Mouse (Mus musculus) small intestine, adult 2 months (tissue): ENCODE measurements around the gene Btla. TPM values are rescaled to one million over a fixed set of nuclear protein-coding genes. Genes with fewer than 3 reads are reported as not detected.

Source experiments
- H3K27ac ChIP-seq: fragments of 200-500 bp; 2 replicates; pipeline ENCODE4 v1.5.1; 2012; ENCODE audit warnings: low read depth, low read length, control low read depth, inconsistent platforms; ENCODE audit not compliant: insufficient read depth
- H3K27me3 ChIP-seq: fragments of 200-500 bp; 2 replicates; pipeline ENCODE4 v1.6.1; 2012; ENCODE audit warnings: mild to moderate bottlenecking, moderate library complexity, low read length, inconsistent platforms; ENCODE audit not compliant: control insufficient read depth, insufficient read depth
- H3K36me3 ChIP-seq: fragments of 200-500 bp; 2 replicates; pipeline ENCODE4 v1.6.1; 2012; ENCODE audit warnings: mild to moderate bottlenecking, low read length, control low read depth, inconsistent platforms; ENCODE audit not compliant: control insufficient read depth, insufficient read depth
- H3K4me1 ChIP-seq: fragments of 200-500 bp; 2 replicates; pipeline ENCODE4 v1.6.1; 2012; ENCODE audit warnings: low read length, inconsistent platforms, mixed read lengths; ENCODE audit not compliant: control insufficient read depth, insufficient read depth, insufficient read length
- H3K4me3 ChIP-seq: fragments of 200-500 bp; 2 replicates; pipeline ENCODE4 v1.5.1; 2012; ENCODE audit warnings: low read depth, mild to moderate bottlenecking, control low read depth, inconsistent platforms, low read length, moderate library complexity
- CTCF ChIP-seq: fragments of 200-500 bp; IDR thresholded peaks from 2 replicates; pipeline ENCODE4 v1.5.1; 2012; ENCODE audit warnings: low read depth, mild to moderate bottlenecking, control low read depth, inconsistent platforms, low read length, moderate library complexity, mixed read lengths; ENCODE audit not compliant: insufficient replicate concordance, insufficient read length; ENCODE audit errors: extremely low read depth
- POLR2A ChIP-seq: fragments of 200-500 bp; IDR thresholded peaks from 2 replicates; pipeline ENCODE4 v1.6.1; 2012; ENCODE audit warnings: low read depth, mild to moderate bottlenecking, control low read depth, inconsistent platforms, low read length, moderate library complexity
- WGBS: fragments of 180-500 bp; shearing (Covaris S2); methylation state at CpG from one replicate; pipeline ENCODE4 v1.1.7; 2018; 5-methylcytosine and 5-hydroxymethylcytosine counted together
- polyA plus RNA-seq: library from polyadenylated mRNA; depleted of rRNA; stranded (reverse); fragments of >200 nt; gene quantifications from 2 replicates; pipeline ENCODE4 v1.2.3, GENCODE M21; 2012

The Btla gene
- polyA plus RNA-seq, 1 experiment, result 0.86 TPM

DNA sequence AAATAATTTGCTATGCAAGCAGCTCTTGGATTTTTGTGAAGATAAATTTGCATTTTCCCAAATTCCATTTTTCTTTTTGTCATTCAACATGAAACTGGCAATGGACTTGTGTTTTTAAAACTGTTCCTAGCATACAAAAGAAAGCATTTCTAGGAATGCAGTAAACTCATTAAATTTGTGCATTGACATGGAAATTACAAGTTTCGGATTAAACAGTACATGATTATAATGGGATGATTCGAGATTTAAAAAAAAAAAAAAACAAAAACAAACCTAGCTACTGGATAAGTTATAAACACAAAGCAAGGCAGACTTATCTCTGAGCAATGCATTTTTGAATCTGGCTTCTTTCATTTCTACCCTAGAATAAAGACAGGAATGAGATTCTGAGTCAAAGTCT lies 2.1 kb upstream of the Btla start:
- no peak overlapping the region for H3K27ac ChIP-seq
- no peak for TF ChIP-seq POLR2A
- TF ChIP-seq CTCF, result no peak
- whole genome bisulfite sequencing, result 68% methylated on average over 2 of the region's 2 CpGs
- H3K36me3 ChIP-seq, result no peaks in the 10 kb centered on the region
- no peaks in the 10 kb centered on the region for H3K4me1 ChIP-seq
- no peaks in the 10 kb centered on the region for H3K27me3 ChIP-seq
- no peak overlapping the region for H3K4me3 ChIP-seq

DNA sequence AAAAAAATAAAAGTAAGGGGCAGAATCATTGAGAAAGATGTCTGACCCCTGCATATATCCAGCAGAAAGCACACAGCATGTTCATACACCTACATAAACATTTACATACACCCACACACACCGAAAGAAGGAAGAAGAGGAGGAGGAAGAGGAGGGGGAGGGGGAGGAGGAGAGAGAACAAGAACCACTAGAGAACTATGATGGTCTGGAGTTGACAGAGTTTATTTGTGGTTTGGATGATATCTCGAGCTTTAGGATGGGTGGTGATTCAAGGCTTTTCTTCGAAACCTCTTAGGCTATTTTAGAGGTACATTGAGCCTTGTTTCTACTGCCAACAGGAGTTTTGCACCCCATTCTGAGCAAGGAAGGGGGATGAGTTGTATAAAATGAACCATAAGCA lies 1.3 kb upstream of the Btla start:
- TF ChIP-seq CTCF, result no peak
- TF ChIP-seq POLR2A, result no peak
- Histone ChIP-seq H3K4me3 (no peak overlapping the region), H3K36me3 (no peaks in the 10 kb centered on the region), H3K27me3 (no peaks in the 10 kb centered on the region), H3K27ac (no peak overlapping the region), H3K4me1 (no peaks in the 10 kb centered on the region)
- 62% methylated on average over 3 of the region's 3 CpGs for WGBS

DNA sequence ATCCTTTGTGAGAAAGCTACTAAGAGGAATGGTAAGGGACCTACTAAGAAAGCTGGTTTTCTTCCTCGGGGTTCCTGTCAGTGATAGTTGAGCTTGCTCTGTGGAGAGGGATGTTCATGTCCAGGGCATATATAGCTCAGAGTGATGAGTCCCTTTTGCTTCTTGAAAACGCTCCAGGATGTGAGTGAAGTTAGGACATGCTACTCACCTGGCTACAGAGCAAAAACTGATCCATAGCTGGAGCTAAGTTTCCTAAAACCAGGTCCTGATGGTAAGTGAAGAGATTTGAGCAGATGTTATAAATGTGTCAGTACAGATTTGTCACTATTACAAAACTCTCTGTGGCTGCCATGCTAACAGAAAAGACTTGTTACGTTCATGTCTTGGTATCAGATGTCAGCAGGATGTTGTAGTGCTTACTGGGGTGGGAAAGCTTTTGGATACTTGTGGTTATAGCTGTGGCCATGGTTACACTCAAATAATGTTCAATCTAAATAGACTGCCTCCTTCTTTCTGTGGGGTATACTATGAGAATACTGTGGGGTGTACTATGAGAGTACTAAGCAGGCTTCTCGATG lies 405 bp downstream of the Btla start:
- H3K36me3 ChIP-seq, result no peaks in the 10 kb centered on the region
- H3K27ac ChIP-seq, result no peak overlapping the region
- no peaks in the 10 kb centered on the region for H3K27me3 ChIP-seq
- no peak for TF ChIP-seq POLR2A
- no peak for TF ChIP-seq CTCF
- no peaks in the 10 kb centered on the region for H3K4me1 ChIP-seq
- no peak overlapping the region for H3K4me3 ChIP-seq
- WGBS, result 74% methylated on average over 4 of the region's 4 CpGs

DNA sequence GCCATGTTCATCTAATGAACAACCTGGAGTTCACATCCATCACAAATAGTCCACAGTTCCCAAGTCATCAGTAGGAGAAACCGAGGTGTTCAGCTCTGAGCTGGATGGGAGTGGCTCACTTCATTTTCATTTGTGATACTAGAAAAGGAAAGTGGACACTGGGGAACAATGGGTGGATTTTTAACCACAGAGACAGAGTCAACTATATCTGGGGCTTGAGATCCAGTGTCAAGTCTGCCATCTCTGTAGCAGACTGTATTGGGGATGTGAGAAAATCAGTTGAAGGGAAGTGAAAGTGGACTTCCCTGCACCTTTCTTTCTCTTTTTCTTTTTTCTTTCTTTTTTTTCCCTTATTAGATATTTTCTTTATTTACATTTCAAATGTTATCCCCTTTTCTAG lies 2.9 kb downstream of the Btla start:
- no peak overlapping the region for H3K27ac ChIP-seq
- H3K4me1 ChIP-seq, result no peaks in the 10 kb centered on the region
- no peak overlapping the region for H3K4me3 ChIP-seq
- TF ChIP-seq CTCF (no peak), POLR2A (no peak)
- 53% methylated on average over 1 of the region's 1 CpGs for WGBS
- no peaks in the 10 kb centered on the region for H3K27me3 ChIP-seq
- no peaks in the 10 kb centered on the region for H3K36me3 ChIP-seq

DNA sequence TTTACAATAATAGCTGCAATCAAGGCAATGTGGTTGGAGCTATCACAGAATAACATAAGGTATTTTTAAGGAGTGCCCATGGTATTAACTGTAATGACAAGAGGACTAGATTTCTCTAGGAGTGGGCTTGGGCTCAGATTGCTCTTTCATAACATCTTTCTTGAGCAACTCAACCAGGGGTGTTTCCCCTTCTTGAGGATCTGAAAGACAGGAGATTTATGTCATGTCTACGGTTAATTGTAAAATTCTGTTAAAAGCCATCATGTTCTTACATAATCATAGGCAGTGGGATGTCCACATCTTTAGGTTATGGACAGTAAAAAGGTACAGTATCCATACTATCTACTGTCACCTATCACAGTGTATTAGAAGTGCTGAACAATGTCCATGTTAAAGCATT lies 7.2 kb downstream of the Btla start:
- Histone ChIP-seq H3K27ac (no peak overlapping the region), H3K36me3 (no peaks in the 10 kb centered on the region), H3K4me3 (no peak overlapping the region), H3K27me3 (no peaks in the 10 kb centered on the region; the same call in 1 of the 2 replicates), H3K4me1 (no peaks in the 10 kb centered on the region)
- 86% methylated on average over 1 of the region's 1 CpGs for WGBS
- TF ChIP-seq CTCF (no peak), POLR2A (no peak)

DNA sequence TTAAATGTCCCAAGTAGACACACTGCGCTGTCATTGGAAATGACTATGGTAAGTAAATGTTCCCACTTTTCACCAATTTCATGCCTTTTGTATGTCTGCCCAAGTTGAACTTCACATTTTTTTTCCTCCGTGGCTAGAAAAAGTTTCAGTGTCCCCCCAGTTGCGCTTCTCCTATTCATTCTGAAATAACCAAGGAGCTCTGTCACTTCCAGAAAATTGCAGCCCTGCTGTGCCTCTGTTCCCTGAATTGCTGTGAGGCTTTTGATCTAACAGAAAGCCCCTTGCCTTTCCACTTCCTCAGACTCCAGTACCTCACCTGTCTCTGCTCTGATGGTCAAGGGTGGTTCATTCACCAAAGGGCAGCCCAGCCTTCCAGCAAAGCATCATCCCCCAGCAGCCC lies 8.9 kb downstream of the Btla start:
- TF ChIP-seq POLR2A (no peak), CTCF (no peak)
- Histone ChIP-seq H3K27ac (no peak overlapping the region), H3K36me3 (no peaks in the 10 kb centered on the region), H3K4me3 (no peak overlapping the region), H3K4me1 (no peaks in the 10 kb centered on the region), H3K27me3 (no peaks in the 10 kb centered on the region; the same call in 1 of the 2 replicates)
- 80% methylated on average over 3 of the region's 3 CpGs for WGBS

DNA sequence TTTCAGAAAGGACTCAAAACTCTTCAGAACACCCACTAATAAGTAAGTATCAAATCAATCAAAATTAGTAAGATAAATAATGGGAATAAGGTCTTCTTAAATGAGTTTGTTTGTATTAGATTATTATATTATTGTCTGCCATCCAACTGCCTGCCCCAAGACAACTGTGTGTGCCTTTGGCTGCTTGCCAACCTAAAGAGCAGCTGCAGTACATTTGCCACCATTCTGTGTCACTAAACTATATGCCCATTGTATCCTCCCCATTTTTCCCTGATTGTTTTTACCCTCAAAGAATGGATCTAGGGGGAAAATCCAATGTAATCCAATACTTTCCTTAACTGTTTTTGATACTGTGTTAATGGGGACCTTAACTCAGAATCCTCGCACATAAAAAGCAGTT lies 18.6 kb downstream of the Btla start:
- 76% methylated on average over 1 of the region's 1 CpGs for WGBS
- no peak overlapping the region for H3K27ac ChIP-seq
- no peaks in the 10 kb centered on the region for H3K27me3 ChIP-seq
- no peaks in the 10 kb centered on the region for H3K4me1 ChIP-seq
- TF ChIP-seq CTCF (no peak), POLR2A (no peak)
- no peaks in the 10 kb centered on the region for H3K36me3 ChIP-seq
- H3K4me3 ChIP-seq, result no peak overlapping the region

DNA sequence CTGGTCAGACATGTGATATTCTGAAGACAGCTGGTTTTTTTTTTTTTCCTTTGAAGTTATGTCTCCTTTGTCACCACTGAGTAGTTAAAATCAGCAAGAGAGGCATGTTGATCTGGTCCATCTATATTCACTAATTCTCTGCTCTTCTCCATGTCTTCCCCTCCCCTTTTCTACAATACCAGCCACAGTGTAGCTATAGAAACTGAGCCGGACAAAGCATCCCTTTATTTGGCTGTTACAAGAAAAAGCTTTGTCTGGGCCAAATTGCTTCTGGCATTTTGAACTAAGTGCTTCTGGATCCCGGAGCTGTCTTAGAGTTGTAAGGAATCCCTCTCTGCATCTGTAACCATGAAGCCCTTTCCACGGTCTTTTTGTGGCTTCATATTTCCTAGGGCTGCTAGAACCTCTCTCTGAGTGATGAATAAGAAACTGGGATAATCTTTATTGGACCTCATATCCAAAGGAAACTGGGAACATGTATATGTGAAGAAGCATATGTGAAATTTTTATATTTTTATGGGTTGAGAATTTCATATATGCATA lies 20.9 kb downstream of the Btla start:
- WGBS, result 83% methylated on average over 3 of the region's 3 CpGs

More for the DNA sequence above, 20.9 kb downstream of the Btla start:
- no peak for TF ChIP-seq CTCF
- no peak for TF ChIP-seq POLR2A
- Histone ChIP-seq H3K4me1 (no peaks in the 10 kb centered on the region), H3K27me3 (peaks cover 2% of the 10 kb centered on the region; the same call in 1 of the 2 replicates), H3K27ac (no peak overlapping the region), H3K36me3 (no peaks in the 10 kb centered on the region), H3K4me3 (no peak overlapping the region)
